Mouse (Mus musculus) liver, embryonic 14.5 days (tissue): ENCODE results near the gene Gm5926. TPM values are rescaled to one million over a fixed set of nuclear protein-coding genes. Genes with fewer than 3 reads are reported as not detected.
"Not testable (repeated sequence)": the region's sequence is repeated elsewhere in the genome, so short reads cannot be mapped to it uniquely, and the experiment has no call there.

Source experiments
- ATAC-seq: fragments of 200-750 bp; cut with Nextera tagmentation; 2 replicates; pipeline ENCODE4 v1.8.0; 2017; ENCODE audit warnings: moderate number of reproducible peaks, mild to moderate bottlenecking, moderate library complexity; ENCODE audit not compliant: insufficient read depth
- DNase-seq, 3 experiments: peaks; one replicate each; pipeline ENCODE4 v3.0.0-alpha.2; 2012 to 2013; ENCODE audit warnings: low read depth in 3 of 3, low spot score in 3 of 3
- H3K27ac ChIP-seq: fragments of 300-500 bp; sonication (generic); 2 replicates; pipeline ENCODE4 v1.5.1; 2014; ENCODE audit warnings: moderate library complexity, mild to moderate bottlenecking, control low read depth, inconsistent platforms
- H3K27me3 ChIP-seq: fragments of 300-500 bp; sonication (generic); 2 replicates; pipeline ENCODE4 v1.6.1; 2014; ENCODE audit warnings: mild to moderate bottlenecking, low read length, moderate library complexity; ENCODE audit not compliant: control insufficient read depth, insufficient read depth
- H3K36me3 ChIP-seq: fragments of 300-500 bp; sonication (generic); replicated peaks from 2 replicates; pipeline ENCODE4 v1.6.1; 2014; ENCODE audit warnings: low read depth; ENCODE audit not compliant: control insufficient read depth, insufficient read depth
- H3K4me1 ChIP-seq, 2 experiments: fragments of 200-500 bp in 1 of 2; fragments of 300-500 bp in 1 of 2; sonication (generic) in 1 of 2; replicated peaks; 2 replicates each; pipeline ENCODE4 v1.6.1; 2012 to 2014; ENCODE audit warnings: antibody characterized with exemption in 1 of 2, inconsistent platforms in 1 of 2, low read length in 1 of 2; ENCODE audit not compliant: control insufficient read depth in 2 of 2, insufficient read depth in 2 of 2
- H3K4me2 ChIP-seq: fragments of 300-500 bp; sonication (generic); 2 replicates; pipeline ENCODE4 v1.6.1; 2014; ENCODE audit warnings: low read depth, mild to moderate bottlenecking, control low read depth, moderate library complexity
- H3K4me3 ChIP-seq, 2 experiments: fragments of 200-500 bp in 1 of 2; fragments of 300-500 bp in 1 of 2; sonication (generic) in 1 of 2; 2 replicates each; pipeline ENCODE4 v1.5.1; 2012 to 2014; ENCODE audit warnings: low read depth in 2 of 2, low read length in 2 of 2, mild to moderate bottlenecking in 2 of 2, control low read depth in 1 of 2, inconsistent platforms in 1 of 2, moderate library complexity in 1 of 2; ENCODE audit not compliant: insufficient read depth in 1 of 2
- H3K9ac ChIP-seq: fragments of 300-500 bp; sonication (generic); replicated peaks from 2 replicates; pipeline ENCODE4 v1.6.1; 2014; ENCODE audit warnings: mild to moderate bottlenecking, control low read depth, moderate library complexity
- H3K9me3 ChIP-seq: fragments of 300-500 bp; sonication (generic); 2 replicates; pipeline ENCODE4 v1.6.1; 2016; ENCODE audit warnings: low read length, mixed read lengths; ENCODE audit not compliant: control insufficient read depth
- whole genome bisulfite sequencing: fragments of 180-500 bp; shearing (Covaris S2); extraction: QIAGEN DNeasy Blood & Tissue Kit; methylation state at CpG from one replicate; pipeline ENCODE4 v1.1.7; 2014; ENCODE audit not compliant: insufficient replicate concordance; 5-methylcytosine and 5-hydroxymethylcytosine counted together
- polyA plus RNA-seq, 2 experiments: library from polyadenylated mRNA; depleted of rRNA in 1 of 2; stranded (reverse) in 1 of 2; unstranded in 1 of 2; fragments of >200 nt; fragmentation: Nextera tagmentation in 1 of 2; extraction: Ambion mirVana in 1 of 2; gene quantifications; 2 replicates each; pipeline versions ENCODE4 v1.2.1 to v1.2.3; 2012 to 2014

Gene Gm5926
- polyA plus RNA-seq (2012; rRNA removed) (not detected in 2 replicates), polyA plus RNA-seq (2014; fragmentation: Nextera tagmentation; extraction: Ambion mirVana) (not detected in 2 replicates)

DNA sequence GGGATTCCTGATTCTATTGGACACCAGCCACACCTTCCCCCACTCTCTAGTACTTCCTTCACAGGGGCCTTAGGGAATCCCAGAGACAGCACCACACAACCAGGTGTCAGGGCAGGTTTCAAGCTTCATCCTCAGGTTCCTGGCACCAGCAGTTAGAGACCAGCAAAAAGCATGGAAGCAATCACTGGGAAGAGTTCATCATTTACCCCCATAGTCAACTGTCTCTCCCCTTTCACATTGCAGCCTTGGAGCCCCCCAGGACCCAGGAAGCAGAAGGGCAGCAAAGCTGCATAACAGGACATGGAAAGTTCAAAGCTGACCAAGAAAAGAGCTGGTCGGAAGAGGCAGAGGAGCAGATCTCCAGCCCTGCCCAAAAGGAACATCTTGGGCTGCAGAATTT lies at the start of gene Gm5926:
Gene Gm5926 (plus strand): TSS at position 301 of the 400 bp plus-strand sequence.
- not testable (repeated sequence) for H3K4me3 ChIP-seq, H3K4me2 ChIP-seq, H3K4me1 ChIP-seq, H3K27ac ChIP-seq, DNase-seq, H3K9ac ChIP-seq, H3K9me3 ChIP-seq, H3K27me3 ChIP-seq, ATAC-seq, H3K36me3 ChIP-seq
- WGBS = no CpG with 5 or more reads among the region's 1 CpGs

DNA sequence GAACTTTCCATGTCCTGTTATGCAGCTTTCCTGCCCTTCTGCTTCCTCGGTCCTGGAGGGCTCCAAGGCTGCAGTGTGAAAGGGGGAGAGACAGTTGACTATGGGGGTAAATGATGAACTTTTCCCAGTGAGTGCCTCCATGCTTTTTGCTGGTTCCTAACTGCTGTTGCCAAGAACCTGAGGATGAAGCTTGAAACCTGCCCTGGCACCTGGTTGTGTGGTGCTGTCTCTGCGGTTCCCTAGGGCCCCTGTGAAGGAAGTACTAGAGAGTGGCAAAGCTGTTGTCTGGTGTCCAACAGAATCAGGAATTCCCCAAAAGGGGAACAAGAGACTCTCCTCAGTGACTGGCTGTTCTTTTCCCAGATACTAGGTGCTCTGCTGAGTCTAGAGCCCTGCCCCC lies 49.5 kb upstream of the Gm5926 start:
- WGBS = 67% methylated on average over 1 of the region's 2 CpGs
- H3K27me3 ChIP-seq, DNase-seq, H3K36me3 ChIP-seq, H3K4me3 ChIP-seq, H3K9ac ChIP-seq, H3K4me2 ChIP-seq, H3K9me3 ChIP-seq, ATAC-seq, H3K27ac ChIP-seq, H3K4me1 ChIP-seq: not testable (repeated sequence)

DNA sequence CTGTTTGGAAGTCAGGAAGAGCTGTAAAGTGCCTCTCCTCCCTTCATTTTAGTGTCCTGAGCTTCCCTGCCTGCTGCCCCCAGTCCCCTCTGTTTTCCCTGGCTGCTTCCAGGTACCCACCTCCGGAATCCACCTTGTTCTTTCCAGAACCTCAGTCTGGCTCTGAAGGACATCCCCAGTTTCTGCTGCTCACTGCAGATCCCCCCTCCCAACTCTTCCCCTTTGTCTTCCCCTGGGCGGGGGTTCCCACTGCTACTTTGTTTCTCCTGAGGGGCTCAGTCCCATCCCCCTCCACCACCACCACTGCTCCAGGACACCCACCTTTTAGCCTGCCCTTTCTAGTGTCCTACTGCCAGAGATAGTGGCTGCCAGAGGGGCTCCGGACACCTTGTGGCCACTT lies 49.1 kb upstream of the Gm5926 start:
- H3K27me3 ChIP-seq, H3K4me1 ChIP-seq, H3K36me3 ChIP-seq, H3K9me3 ChIP-seq, H3K27ac ChIP-seq, ATAC-seq, H3K4me2 ChIP-seq, H3K4me3 ChIP-seq, DNase-seq, H3K9ac ChIP-seq: not testable (repeated sequence)
- WGBS = 44% methylated on average over 3 of the region's 3 CpGs

Other genes with a start within 250 kb of the Gm5926 start
- gene Btbd35f1, start 90.7 kb upstream of the Gm5926 start, polyA plus RNA-seq (2012; rRNA removed) = not detected in 2 replicates
- not detected in 2 replicates for gene Btbd35f1, start 90.7 kb upstream of the Gm5926 start, polyA plus RNA-seq (2014; fragmentation: Nextera tagmentation; extraction: Ambion mirVana)
- not detected in 2 replicates for gene Btbd35f21, start 75.4 kb downstream of the Gm5926 start, polyA plus RNA-seq (2012; rRNA removed)
- not detected in 2 replicates for gene Btbd35f21, start 75.4 kb downstream of the Gm5926 start, polyA plus RNA-seq (2014; fragmentation: Nextera tagmentation; extraction: Ambion mirVana)
- not detected in 2 replicates for gene Btbd35f30, start 243.9 kb downstream of the Gm5926 start, polyA plus RNA-seq (2012; rRNA removed)
- not detected in 2 replicates for gene Btbd35f30, start 243.9 kb downstream of the Gm5926 start, polyA plus RNA-seq (2014; fragmentation: Nextera tagmentation; extraction: Ambion mirVana)